Mouse (Mus musculus) E14TG2a.4 (cell line): Measurements from ENCODE around the gene 5730522E02Rik.

Experiments used
- CTCF ChIP-seq: conservative IDR thresholded peaks from 2 replicates; pipeline ENCODE4 v1.5.1; 2014; ENCODE audit warnings: low read length
- POU5F1 ChIP-seq: IDR thresholded peaks from 2 replicates; pipeline ENCODE4 v1.6.1; 2014; ENCODE audit warnings: low read length, borderline replicate concordance

DNA sequence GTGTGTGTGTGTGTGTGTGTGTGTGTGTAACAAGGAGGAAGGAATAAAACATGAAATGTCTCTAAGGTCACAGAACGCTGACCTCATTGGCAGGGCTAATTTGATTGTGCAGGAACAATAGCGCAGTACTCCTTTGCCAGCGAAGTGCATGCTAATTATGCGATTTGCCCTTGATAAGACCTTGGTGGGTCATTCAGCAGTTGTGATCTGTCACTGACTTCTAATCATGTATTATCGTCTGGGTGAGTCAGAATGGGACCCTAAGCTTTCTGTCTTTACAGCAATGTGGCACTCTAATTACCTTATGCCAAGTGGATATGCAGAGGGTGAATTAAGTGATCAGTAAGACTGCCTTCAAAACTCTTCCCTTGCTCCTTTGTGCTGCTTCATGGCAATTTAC, 514.4 kb downstream of the 5730522E02Rik start:
- TF ChIP-seq CTCF: no peak
- TF ChIP-seq POU5F1: no peak
